Mouse (Mus musculus) heart, postnatal 0 days (tissue): Measurements from ENCODE around the gene Ubl4b.

Experiments
- CTCF ChIP-seq: IDR thresholded peaks from 2 replicates; pipeline ENCODE4 v1.5.1; 2016; ENCODE audit warnings: antibody characterized with exemption, control low read depth, low read depth
- EP300 ChIP-seq: IDR thresholded peaks from 2 replicates; pipeline ENCODE4 v1.6.1; 2016; ENCODE audit warnings: antibody characterized with exemption, low read depth

GRCm38 (mm10) chr3:107537504-107537889 is 17.4 kb downstream of the Ubl4b start:
- TF ChIP-seq CTCF (no peak), EP300 (no peak)
